Mouse (Mus musculus): ENCODE data around the gene Abcg3.

GRCm38 (mm10) chr5:105010376-105010775, 27.9 kb upstream of the Abcg3 start:
- TF ChIP-seq CTCF (IDR thresholded peaks at IDR 0.05; ENCODE audit: low read depth, low read length) (no peak), GATA1 (IDR thresholded peaks at IDR 0.05; ENCODE audit: borderline replicate concordance, low read length) (no peak), GATA2 (IDR thresholded peaks at IDR 0.05; ENCODE audit: borderline replicate concordance, low read depth, low read length) (no peak), POLR2AphosphoS5 (IDR thresholded peaks at IDR 0.05; ENCODE audit: insufficient replicate concordance, low read depth, low read length) (no peak), TAL1 (conservative IDR thresholded peaks at IDR 0.05; ENCODE audit: low read depth, low read length) (no peak)
